Mouse (Mus musculus) urinary bladder, postnatal 36 days (tissue): ENCODE data around the gene Galnt10.
A peak's percentile ranks its signal among the peaks of the same experiment; 100 is the strongest.
"Not testable (repeated sequence)": the region's sequence is repeated elsewhere in the genome, so short reads cannot be mapped to it uniquely, and the experiment has no call there.

Experiments
- DNase-seq, 2 experiments: peaks; one replicate each; pipeline ENCODE4 v3.0.0; 2022; ENCODE audit warnings: low spot score in 2 of 2, mixed read lengths in 1 of 2

The Galnt10 gene

GRCm38 (mm10) chr11:57790866-57791535 lies 145.8 kb downstream of the Galnt10 start:
- no peak for DNase-seq

GRCm38 (mm10) chr11:57795086-57795485 lies 149.8 kb downstream of the Galnt10 start:
- no peak for DNase-seq

DNA sequence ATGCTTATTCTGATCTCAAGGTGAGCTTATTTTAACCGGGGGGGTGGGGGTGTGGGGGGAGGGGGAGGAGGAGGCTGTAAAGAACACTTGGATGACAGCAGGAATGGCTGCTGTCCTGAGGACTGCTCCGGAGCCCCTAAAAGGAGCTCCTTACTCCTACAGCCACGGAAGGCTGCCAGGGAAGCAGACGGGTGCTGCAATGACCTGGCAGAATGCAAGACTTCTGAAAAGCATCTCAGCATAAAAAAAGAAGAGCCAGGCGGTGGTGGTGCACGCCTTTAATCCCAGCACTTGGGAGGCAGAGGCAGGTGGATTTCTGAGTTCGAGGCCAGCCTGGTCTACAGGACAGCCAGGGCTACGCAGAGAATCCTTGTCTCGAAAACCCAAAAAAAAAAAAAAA lies 152.6 kb downstream of the Galnt10 start:
- no peak for DNase-seq

GRCm38 (mm10) chr11:57799456-57799855 lies 154.2 kb downstream of the Galnt10 start:
- no peak for DNase-seq

DNA sequence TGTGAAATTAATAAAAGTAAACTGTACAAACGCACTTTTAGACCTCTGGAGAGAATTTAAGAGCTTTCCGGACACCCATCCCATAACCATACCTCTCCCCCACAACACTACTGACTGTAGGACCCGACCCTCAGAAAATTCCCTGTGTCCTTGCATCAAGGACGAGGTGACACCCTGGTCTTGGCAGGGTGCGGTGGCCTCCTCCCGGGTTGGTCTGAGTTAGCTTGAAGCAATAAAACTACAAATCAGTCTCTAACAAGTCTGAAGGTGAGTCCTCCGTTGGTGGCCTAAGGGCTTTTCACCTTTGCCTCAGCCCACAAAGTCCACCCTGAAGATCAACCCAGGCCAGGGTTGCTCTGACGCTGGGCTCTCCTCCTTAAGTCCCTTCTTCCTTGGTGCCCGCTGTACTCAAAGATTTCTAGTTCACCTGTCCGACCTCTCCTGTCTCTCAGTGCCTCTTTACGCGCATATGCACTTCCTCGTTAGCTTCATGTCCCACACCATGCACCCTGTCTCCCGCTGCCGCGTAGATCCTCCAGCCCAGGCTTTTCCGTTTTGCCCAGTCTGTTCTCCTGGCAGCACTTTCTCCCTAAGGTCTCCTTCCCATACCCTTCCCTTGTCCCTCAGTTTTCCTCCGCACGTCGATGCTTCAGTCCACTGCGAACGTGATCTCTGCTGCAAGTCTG lies 155.2 kb downstream of the Galnt10 start:
- peak in 1 of 2 experiments; percentile 8 for DNase-seq

GRCm38 (mm10) chr11:57800971-57801765 lies 155.9 kb downstream of the Galnt10 start, which contains the start of gene Sap30l:
Gene Sap30l, plus strand, starts transcription at chr11:57801637.
- peak; percentile 96 to 97 for DNase-seq

GRCm38 (mm10) chr11:57801766-57802510 lies 156.7 kb downstream of the Galnt10 start:
- peak; percentile 52 to 59 for DNase-seq

GRCm38 (mm10) chr11:57802511-57802870 lies 157.2 kb downstream of the Galnt10 start:
- no peak for DNase-seq

DNA sequence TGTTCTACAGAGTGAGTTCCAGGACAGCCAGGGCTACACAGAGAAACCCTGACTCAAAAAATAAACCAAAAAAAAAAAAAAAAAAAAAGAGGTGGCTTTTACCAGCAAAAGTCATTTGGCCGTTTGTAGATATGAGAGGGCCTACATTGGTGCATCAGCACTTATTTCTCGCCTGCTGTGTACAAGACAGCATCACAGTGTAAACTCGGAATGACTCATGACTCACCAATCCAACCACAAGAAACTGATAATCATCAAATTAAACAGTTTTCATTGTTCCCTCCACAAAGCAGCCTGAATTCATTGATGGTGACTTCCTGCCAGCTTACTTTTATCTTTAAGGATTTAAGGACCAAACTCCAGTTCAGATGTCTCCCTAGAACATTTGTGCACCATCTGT lies 159.8 kb downstream of the Galnt10 start:
- no peak for DNase-seq

- DNase-seq, result no peak
Observed at GRCm38 (mm10) chr11:57809017-57809731, 163.9 kb downstream of the Galnt10 start.

- DNase-seq, result no peak
Observed at GRCm38 (mm10) chr11:57809732-57810098, 164.5 kb downstream of the Galnt10 start.

DNA sequence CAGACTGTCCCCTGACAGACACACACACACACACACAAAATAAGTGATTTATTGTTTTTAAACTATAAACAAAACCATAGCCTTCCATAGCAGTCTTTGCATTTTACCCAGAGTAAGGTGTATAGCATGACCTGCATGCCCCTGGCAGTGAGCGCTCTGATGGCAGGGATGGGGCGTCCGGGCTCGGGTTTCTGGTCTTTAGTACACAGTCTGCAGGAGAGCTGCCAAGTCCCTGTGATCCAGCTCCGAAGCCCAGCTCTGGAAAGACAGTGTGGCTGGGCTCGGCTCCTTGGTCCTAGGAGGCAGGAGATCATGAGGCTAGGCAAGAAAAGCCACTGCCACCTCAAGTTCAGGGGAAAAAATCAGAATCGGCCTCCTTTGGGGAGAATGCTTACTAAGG lies 165.8 kb downstream of the Galnt10 start:
- DNase-seq, result no peak

DNA sequence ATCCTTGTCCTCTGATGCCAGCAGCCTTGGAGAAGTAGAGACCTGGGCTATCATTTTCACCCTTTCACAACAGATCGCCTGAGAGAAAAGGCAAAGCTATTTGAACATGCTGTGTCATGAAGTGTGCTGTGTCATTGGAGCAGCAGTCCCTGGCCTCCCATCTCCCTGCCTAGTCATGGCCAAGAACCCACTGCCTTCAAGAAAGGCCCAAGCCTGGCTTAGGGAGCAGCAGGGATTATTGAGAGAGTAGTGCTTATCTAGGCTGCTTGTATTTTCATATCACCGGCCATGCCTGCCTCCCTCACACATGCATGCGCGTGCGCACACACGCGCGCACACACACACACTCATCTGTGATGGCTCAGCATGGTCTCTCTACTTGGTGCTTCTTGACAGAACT lies 167.0 kb downstream of the Galnt10 start:
- no peak for DNase-seq

DNA sequence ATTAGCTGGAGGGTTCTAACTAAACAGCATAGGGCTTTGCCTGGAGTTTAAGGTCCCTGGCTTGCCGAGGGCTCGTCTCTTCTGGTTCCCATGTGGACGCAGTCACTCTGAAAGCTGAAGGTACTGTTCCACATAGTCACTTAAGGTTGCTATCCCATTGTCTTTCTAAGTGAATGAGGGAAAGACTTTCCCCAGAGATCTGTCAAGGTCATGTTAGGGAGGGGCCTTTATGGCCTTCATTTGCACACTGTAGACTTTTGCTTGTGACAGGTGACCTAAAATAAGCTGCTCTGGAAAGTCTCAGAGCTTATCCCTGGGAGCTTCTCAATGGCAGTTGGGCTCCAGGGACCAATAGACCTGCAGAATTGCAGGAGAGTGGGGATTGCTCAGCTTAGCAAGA lies 168.4 kb downstream of the Galnt10 start:
- no peak for DNase-seq

DNA sequence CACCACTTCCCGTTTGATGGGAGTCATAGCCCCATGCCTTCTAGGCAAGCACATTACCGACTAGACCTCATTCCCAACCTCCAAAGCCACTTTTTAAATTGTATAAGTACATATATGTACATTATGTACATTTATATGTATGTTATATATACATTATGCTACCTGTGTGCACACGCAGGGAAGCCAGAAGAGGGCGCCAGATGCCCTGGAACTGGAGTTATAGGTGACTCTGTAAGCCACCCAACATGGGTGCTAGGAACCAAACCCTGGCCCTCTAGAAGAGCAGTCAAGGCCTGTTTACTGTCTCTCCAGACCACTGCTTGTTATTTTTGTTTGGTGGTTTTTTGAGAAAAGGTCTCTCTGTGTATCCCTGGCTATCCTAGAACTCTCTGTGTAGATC lies 172.9 kb downstream of the Galnt10 start:
- DNase-seq, result no peak

DNA sequence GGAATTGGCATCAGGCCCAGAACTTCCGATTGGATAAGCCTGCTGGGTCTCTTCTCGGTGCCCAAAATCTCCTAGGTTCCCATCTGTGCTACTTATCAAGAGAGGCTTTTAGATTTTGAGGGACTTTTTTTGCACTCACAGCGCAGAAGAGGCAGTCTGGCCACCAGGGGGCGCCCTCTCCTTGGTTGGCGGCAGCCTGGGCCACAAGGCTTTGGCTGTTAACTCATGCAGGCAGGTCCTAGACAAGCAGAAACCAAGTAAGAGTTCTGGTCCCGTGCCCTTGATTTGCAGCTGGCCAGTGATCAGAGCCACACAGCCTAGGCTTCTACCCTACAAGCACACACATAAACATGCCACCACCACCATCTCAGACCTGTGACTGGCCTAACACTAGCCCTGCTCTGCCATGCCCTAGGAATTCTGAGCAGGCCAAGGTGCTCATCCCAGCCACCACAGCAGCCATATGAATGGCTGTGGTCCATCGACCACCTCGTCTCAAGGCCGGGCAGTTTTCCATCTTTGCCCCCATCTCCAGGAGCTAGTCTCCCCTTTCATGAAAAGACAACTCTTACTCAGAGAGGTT lies 174.8 kb downstream of the Galnt10 start:
- peak; percentile 80 for DNase-seq

DNA sequence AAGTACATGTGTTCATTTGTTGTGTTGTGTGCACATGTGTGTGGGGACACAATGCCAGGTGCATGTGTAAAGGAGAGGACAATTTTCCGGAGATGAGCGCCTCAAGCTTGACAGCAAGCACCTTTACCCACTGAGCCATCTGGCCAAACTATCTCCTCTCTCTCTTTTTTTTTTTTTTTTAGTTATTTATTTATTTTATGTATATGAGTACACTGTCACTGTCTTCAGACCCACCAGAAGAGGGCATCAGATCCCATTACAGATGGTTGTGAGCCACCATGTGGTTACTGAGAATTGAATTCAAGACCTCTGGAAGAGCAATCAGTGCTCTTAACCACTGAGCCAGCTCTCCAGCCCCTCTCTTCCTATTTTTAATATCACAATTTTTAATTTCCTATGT lies 177.9 kb downstream of the Galnt10 start:
- DNase-seq, result not testable (repeated sequence)

- DNase-seq, result no peak
Observed at GRCm38 (mm10) chr11:57823714-57824113, 178.5 kb downstream of the Galnt10 start.

DNA sequence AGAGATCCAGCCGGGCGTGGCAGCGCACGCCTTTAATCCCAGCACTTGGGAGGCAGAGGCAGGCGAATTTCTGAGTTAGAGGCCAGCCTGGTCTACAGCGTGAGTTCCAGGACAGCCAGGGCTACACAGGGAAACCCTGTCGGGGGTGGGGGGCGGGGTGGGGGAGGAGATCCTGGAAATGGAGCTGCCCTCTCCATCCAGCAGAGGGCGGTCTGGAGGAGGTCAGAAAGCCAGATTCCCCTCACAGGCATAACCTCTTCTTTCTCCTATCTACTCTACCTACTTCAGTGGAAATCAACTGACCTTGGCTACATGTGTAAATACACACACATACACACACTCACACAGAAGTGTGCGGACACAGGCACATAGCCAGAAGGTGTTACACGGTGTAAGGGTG lies 180.0 kb downstream of the Galnt10 start:
- DNase-seq, result not testable (repeated sequence)

DNA sequence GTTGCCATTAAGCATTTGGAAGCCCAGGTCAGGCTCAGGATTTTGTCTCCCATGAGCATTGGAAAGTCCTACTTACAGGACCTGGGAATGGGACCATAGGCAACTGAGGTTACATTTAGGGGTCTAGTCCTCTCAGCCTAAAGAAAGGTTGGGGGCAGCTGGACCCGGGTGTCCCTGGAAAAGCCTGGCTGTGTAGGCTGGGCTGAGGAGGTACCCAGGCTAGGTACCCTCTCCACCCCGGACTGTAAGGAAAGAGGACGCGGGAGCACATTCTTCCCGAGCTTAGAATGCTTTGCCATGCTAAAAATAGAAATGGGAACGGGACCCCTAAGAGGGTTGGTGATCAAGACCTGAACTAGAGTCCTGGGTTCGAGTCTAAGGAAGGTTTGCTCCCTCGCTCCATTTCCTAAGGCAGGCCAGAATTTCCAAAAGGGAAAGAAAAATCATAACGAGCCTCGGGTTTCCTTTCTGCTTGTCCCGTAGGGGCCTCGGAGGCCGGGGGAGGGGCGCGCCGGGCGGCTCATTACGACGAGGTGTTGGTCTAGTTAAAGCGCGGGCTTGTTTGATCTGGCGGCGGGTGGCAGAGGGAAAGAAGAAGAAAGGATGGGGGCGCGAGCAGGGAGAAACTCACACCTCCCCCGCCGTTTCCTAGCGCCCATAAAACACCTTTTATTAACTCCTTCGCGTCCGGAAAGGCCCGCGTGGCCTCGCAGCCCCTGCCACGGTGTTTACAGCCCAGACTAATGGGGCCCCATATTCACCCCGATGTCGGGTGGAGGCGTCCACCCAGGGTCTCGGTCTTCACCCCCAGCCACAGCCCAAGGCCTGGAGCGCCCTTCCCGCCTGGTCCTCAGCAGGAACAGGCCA lies 182.0 kb downstream of the Galnt10 start:
- no peak for DNase-seq
